Mouse (Mus musculus): ENCODE results near the gene Pced1a.

DNA sequence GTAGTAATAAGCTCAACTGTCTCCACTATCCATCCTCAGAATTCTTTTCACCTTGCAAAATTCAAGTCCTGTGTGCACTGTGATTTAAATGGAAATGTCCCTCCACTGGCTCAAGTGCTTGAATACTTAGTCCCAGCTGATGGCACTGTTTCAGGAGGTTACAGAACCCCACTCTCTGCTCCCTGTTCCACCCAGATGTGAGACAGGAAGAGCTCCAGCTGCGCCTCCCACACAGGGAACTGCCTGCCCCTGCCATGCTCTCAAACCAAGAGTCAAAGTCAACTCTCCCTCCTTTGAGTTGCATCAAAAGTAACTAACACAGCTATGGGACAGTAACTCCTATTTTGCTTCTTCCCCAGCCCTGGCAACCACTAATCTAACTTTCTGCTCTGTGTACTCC lies 38.3 kb downstream of the Pced1a start:
- TF ChIP-seq JUND (IDR thresholded peaks at IDR 0.05; ENCODE audit: low read depth, low read length) (no peak), POLR2A (IDR thresholded peaks at IDR 0.05; ENCODE audit: control insufficient read depth in 1 of 2, insufficient read depth in 1 of 2, low read depth in 1 of 2, low read length in 2 of 2, poor library complexity in 1 of 2) (no peak), MEF2A (IDR thresholded peaks at IDR 0.05; ENCODE audit: extremely low read depth, insufficient replicate concordance, low read depth, low read length, poor library complexity, severe bottlenecking) (no peak), ELF1 (IDR thresholded peaks at IDR 0.05; ENCODE audit: low read depth, low read length) (no peak), CHD1 (IDR thresholded peaks at IDR 0.05; ENCODE audit: low read depth, low read length) (no peak)
